Mouse (Mus musculus) neural tube, embryonic 10.5 days (tissue): ENCODE measurements at regions not wholly inside any gene's neighbourhood (a gene's known extent, or its start where the extent isn't known, plus 50 kb on each side); places are given as distances from the start of the nearest gene placed in this dataset.

ENCODE experiments used
- DNase-seq: peaks from one replicate; pipeline ENCODE4 v3.0.0-alpha.2; 2017; ENCODE audit warnings: low spot score; ENCODE audit errors: extremely low spot score

DNA sequence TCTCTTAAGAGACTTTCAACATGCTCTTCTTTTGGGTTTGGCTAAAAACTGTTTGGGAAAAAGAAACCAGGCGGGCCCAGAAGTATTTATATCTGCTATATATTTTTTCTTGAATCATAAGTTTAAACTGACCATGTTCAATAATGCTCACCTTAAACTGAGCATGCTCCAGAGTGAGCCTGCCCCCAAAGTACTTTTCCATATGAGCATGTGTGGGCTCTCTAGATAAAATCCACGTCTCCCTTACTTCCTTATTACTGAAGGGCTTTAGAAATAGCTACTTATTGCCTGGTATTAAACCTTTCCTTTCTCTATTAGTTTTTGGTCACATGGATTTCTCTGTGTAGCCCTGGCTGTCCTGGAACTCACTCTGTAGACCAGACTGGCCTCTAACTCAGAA is 126.0 kb upstream of the Irf2bp2 start:
- no peak for DNase-seq

DNA sequence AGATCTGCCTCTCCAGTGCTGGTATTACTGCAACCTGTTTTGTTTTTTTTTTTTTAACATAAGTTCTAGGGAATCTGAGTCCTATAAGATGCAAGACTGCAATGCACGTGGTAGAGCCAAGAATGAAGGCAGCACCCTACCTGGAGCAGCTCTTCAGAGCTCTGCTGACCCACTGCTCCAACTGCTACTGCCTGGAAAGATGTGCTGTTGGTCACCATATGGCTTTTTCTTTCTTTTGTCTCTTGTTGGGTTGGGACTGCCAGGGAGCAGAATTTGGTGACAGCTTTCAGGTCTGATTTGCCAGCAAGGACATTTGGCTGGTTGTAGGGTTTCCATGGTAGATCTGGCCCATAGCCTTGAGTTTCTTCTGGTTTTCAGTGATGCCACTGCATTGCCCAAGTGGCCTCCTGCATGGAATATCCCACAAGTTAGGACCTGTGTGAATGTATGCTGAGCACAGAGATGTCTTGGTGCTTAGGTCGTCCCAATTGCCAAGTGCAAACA is 123.9 kb upstream of the Irf2bp2 start:
- DNase-seq, result no peak

DNA sequence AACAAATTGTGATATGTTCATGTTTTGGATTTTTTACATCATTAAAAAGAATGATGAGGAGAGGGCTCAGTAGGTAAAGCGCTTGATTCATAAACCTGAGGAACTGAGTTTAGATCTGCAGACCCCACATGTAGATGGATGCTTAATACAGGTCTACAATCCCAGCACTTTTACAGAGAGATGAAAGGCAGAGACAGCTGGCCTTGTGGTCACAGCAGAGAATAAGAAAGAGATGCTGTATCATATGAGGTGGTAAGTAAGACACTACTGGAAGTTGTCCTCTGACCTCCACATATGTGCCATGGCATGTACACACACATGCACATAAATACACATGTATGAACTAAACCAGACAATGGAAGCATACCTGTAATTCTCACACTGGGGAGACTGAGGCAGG is 121.9 kb upstream of the Irf2bp2 start:
- no peak for DNase-seq

DNA sequence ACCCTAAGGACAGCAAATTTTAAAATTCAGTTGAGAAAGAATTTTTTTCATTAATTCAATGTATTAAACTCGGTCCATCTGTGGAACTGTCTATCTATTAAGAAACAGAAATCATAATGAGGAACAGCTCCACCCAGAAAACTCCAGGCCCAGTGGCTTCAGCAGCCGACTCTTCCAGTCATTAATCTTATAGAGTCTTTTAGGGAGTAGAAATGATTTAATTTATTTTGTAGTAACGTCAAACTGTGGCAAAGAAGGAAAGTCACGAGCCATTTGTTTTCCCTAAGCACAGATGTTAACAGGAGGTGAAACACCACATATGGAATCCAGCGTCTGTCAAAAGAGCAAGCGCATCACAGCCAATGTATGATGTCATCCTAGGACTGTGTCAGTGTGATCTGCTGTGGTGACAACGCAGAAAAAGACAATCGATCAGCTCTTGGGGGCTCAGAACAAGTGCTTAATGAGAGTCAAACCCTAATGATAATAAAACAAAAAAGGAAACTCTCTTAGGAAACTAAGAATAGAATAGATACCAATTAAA is 119.9 kb upstream of the Irf2bp2 start:
- no peak for DNase-seq

DNA sequence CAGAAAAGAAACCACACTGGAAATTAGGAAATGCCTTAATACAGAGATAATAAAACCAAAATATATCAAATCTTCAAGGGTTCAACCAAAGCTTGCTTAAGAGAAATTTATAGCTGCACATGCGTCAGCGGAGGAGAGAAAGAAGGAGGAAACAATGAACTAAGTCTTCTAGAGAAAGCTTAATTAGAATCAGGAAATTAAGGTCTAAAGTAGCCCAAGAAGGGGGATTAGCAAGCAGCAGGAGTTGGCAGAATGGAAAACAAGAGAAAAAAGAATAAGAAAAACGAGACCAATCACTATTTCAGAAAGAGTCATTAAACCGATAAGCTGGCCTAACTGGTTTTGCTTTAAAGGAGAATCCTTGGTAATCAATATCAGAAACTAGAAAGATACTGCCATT is 119.4 kb upstream of the Irf2bp2 start:
- DNase-seq, result no peak

DNA sequence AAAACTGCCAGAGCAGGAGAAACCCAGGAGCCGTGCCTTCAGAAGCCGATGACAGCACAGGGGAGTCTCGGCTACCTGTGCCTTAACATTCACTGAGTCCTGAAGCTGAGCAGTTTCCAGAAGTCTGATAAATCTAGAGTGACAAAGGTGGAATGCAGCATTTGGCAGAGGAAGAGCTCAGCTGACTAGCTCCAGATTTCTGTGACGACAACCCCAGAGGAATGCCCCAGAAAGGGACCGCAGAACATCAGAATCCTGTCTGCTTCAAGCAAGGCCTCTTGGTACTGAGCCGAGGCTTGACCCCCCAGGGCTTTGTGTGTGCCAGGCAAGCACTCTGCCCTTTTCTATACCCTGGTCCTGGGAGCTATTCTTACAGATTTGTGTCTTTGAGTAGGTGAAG is 119.0 kb upstream of the Irf2bp2 start:
- DNase-seq, result no peak

DNA sequence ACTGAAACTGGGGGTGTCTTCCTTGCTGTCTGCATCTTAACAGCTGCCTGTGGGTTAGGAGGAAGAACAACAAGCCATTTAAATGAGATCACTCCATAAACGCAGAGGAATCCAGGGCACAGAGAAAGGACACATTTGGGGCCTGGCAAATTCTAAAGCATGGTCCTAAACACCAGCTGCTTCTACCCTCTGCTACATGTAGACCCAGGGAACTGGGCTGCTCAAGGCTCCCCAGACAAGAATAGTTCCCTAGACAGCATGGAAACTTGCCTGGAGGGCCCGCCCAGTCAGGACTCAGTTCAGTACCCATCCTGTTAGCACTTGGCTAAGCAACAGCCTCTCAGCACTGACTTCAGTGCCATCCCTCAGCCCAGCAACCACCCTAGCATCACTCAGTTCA is 115.2 kb upstream of the Irf2bp2 start:
- no peak for DNase-seq

DNA sequence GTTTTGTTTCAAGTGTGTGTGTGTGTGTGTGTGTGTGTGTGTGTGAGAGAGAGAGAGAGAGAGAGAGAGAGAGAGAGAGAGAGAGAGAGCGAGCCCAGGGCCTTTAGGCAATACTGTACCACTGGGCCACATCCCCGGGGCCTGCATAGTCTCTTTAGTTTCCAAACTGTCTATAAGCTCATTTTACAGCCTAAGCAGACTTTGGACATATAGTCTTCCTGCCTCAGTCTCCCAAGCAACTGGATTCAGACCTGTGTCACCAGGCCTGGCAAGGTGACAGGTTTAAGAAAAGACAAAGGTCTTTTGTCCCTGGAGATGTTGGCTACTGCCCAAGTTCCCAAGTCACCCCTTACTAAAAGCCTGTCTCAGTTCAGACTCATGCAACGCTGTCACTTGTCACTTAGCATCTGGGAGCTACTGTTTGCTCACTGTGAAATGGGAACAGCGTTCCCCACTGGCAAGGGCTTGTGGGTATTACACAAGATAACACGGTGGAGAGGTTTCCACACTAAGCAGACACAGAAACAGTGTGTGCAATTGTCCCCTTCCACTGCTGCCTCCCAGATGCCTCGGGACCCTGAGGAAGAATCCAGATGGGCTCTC is 113.6 kb upstream of the Irf2bp2 start:
- DNase-seq, result no peak

DNA sequence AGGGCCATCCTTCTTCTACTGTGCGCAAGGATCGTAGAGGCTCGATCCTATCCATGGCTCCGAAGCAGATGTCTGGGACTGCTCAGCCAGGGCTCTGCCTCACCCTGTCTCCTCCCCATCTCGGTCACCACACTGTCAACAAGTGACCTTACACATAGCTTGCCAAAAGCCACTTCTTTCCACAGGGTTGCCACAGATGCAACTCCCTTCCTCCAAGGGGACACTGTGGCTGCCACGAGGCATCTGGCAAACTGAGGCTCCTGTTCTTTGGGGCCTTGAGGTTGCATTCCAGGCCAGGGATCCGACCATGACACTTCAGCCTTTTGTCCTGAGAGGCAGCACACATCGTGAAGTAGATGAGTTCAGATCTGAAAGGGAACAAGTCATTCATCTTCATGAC is 112.5 kb upstream of the Irf2bp2 start:
- no peak for DNase-seq

DNA sequence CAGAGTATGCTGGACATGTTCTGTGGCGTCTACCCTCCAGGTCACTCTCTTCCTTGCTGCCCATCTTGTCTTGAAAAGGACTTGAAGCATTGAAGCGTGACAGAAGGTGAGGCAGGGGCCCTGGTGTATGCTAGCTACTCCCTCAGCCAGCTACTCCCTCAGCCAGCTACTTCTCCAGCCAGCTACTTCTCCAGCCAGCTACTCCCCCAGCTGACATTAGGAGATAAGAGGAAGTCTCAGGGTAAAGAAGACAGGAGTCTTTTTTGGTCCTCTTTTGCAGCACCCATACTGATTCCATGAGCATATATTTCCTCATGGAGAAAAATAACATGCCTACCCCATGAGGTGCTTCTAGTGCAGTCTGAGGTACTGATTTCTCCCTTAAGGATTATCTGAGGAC is 111.6 kb upstream of the Irf2bp2 start:
- no peak for DNase-seq

DNA sequence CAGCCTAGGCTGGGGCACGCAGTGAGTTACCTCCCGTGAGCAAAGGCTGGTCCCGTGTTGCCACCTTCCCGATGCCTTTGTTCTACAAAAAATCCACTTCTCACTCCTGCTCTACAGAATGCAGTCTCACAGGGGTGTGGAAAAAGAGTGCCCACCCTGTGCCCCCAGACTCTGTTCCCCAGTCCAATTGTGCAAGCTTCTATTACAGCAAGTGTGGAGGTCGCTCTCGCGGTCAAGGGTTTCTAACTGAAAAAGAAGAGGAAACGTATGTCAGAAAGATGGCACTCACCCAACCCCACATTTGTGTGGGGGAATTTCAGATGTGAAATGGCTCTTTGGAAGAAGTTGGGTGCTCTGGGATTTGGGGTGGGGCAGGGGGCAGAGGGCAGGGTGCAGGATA is 110.9 kb upstream of the Irf2bp2 start:
- no peak for DNase-seq

DNA sequence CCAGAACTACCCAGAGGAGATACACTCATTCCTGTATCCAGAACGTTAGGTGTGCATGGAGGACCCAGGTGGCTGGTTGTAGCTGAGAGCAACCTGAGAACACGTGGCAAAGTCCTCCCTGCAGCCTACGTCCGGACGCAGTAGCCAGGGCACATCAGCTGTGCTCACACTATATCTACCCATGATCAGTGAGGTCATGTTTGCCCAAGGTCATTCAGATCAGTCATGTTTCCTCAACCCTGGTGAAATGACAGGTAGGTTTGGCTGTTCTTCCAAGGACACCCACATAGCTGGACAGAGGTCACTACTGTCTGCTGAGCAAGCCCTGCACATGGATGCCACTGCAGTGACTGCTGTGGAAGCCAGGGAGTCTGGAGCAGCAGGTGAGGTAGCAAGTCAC is 109.8 kb upstream of the Irf2bp2 start:
- no peak for DNase-seq

DNA sequence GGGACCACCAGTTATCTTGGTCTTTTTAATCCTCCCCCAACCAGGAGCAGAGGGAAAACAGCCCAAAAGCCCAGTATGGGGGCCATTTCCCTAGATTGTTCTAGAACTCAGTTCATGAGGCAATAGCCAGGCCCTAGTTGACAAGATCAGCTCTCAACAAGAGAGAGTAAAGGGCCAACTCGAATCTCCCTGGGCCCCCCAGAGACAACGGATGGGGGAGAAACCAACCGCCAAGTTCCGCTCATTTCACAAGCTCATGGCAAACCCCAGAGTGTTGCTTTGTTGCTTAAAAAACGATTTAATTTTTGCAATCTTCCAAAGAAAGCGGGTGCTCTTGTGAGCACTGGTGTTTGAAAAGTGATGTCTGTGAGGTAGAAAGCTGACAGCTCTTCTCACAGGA is 108.5 kb upstream of the Irf2bp2 start:
- no peak for DNase-seq

DNA sequence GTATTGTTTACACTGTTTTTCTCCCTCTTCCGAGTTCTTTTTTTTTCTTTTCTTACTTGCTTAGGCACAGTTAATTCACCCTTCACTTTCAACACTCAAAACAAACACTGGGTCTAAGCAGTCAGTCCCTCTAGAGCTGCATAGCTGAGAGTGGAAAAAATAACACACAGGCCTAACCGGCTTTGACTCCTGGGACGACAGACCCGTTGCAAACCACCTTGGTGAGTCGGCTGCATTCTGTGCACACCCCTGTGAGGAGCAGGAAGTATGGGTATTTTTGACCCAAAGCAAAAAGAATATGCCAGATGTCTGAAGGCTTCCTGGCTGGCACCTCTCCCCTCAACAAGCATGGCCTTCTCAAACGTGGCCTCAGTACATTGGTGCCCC is 105.6 kb upstream of the Irf2bp2 start:
- DNase-seq, result no peak

DNA sequence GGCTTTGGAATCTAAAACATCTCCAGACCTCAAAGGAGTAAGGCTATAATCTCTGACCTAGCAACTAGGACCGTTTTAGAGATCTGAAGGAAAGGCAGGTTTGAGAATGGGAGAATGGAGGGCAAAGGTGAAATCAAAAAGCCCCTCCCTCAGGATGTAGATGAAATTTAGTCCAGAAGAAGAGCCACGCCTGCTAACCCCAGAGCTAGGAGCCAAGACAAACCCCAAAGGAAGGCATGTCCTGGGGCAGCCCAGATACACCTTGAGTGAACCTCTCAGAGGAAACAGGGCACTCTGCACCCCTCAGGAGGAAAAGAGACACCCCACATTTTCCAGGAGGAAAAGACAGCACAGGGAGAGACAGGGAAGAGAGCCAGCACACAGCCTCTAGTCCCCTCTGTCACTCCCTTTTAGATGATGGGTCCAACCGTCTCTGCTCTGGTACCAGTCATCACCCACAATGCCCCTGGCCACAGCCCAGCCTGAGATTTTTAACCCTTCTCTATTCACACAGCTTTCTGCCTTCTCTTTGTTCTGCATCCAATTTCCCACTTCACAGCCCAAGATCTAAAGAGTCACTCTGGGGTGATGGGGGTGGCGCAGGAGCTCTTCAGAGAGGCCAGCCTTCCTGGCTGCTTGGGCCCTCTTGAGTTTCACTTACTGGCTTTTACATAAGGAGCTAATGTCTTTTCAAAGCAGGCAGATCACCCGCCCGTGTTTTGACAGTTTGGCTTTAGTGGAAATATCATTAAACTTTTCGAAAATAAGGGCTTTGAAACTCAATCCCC is 105.0 kb upstream of the Irf2bp2 start:
- peak; percentile 48 for DNase-seq

DNA sequence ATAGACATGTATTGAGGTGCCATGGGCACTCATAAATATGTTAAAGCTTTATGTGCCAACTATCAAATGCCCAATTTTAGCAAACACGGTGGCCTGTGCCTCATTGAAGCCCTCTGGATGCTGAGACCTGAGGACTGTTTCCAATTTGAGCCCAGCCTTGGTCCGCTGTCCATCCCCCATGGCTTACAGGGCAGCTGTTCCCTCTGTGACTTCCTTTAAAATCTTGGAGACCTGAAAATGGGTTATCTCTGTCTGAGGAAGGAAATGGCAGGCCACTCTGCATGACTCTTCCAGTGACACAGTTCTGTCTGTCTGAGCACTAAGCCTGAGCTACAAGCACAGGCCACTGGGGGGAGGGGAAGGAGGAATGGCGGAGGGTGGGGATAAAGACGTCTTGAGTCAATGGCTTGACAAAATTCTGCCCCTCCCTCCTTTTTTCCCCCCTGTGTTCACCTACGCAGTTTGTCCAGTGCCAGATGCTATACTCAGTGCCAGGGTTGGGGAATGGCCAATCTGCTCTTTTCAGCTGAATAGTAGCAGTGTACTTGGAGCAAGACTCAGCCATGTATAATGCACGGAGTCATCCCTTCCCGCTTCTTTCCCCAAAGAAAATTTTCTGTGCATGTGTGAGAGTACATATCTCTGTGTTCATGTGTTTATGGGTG is 102.7 kb upstream of the Irf2bp2 start:
- no peak for DNase-seq

DNA sequence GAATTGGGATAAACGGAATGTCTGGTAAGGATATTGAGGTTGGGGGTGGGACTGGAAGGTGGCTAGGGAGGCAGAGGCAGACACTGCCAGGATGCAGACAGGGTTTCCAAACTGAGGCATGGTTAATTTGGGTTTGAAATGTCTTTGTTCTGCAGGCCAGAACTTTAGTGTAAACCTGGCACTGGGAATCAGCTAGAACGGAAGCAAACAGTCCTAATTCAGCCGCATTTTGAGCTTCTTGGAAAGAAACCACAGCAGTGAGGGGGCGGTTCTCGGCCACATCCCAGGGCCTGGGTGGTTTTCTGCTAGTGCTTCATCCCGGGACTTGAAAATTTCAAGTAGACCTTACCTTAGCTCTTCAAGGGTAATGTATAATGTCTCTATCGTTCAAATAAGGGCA is 100.6 kb upstream of the Irf2bp2 start:
- DNase-seq, result no peak

DNA sequence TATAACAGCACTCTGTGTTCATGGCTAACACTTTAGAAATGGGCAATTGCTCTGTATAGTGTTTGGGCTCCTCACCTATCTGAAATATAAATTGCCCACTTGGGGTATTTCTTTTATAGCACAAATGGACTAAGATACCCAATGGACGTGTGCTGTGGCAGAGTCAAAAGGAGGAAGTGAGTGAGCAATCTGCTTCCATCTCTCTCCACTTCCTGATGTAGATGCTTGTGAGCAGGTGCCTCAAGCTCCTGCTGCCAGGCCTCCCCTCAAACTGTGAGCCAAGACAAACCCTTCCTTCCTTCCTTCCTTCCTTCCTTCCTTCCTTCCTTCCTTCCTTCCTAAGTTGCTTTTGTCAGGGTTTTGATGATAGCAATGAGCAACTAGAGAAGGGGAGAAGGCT is 99.9 kb upstream of the Irf2bp2 start:
- DNase-seq, result no peak

DNA sequence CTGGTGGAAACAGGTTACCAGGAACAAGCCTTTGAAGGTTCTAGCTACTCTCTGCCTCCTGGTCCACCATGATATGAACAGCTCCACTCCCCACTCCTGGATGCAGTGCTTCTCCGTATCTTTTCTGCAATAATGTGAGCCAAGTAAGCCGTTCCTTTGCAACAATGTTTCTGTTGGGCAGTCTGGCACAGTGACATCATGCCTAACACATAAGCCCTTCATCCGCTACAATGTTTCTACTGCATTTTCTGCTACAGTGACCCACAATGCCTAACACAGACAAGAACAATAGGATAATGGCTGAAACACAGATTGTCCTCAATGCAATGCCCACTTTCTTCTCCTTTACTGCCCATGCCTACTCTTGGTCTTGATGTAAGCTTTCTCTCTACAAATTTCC is 98.9 kb upstream of the Irf2bp2 start:
- DNase-seq, result no peak

DNA sequence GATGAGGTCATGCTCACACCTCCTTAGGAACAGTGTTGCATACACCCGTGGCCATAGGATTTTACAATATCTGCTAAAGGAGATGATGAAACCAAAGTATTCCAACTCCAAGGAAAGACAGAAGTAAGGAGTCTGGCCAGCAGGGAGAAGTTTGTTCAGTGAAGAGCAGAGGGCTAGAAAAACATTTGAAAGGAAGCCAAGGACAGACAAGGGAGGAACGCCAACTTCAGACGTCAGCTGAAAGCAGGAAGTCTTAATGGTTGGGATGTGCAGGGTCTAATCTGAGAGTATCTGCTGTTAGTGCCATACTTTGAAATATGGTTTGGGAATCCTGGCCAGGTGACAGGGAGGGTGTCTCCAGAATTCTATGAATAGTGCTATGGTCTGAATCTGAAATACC is 98.5 kb upstream of the Irf2bp2 start:
- DNase-seq, result no peak

DNA sequence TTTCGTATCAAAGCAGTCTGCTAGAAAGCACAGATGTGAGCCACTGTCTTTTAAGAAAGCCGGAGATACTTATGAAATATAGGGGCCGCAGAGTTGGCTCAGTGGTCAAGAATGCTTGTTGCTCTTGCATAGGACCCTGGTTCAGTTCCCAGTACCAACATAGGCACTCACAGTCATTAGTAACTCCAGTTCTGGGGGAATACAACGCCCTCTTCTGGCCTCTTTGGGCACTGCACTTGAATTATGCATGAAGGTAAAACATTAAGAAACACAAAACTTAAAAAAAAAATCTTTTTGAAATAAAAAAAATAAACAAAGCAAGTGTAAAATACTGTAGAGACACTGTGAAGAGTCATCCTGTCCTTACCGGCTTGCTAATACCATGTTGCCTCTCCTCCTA is 94.7 kb upstream of the Irf2bp2 start:
- DNase-seq, result no peak

DNA sequence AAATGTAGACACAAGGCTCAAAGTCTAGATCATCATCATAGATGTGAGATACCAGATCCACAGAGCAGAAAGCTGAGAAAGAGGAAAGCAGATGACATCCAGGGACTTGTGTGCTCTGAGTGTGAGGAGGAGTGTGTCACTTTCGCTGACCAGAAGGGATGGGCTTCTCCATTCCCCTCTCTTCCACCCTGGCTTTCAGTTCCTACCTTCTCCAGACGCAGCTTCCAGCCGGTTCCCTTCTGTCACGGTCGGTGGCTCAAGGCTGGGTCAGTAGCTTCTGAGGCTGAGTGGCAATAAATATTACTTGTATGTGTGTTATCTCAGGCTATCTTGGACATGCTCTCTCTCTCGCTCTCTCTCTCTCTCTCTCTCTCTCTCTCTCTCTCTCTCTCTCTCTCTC is 94.2 kb upstream of the Irf2bp2 start:
- no peak for DNase-seq
